Mouse (Mus musculus): ENCODE results near the gene Tmx4. TPM values are rescaled to one million over a fixed set of nuclear protein-coding genes. Genes with fewer than 3 reads are reported as not detected.
"Not testable (repeated sequence)": the region's sequence is repeated elsewhere in the genome, so short reads cannot be mapped to it uniquely, and the experiment has no call there.

The Tmx4 gene
- total RNA-seq, 2 experiments from 2014 or later: 11.2 to 16.5 TPM

DNA sequence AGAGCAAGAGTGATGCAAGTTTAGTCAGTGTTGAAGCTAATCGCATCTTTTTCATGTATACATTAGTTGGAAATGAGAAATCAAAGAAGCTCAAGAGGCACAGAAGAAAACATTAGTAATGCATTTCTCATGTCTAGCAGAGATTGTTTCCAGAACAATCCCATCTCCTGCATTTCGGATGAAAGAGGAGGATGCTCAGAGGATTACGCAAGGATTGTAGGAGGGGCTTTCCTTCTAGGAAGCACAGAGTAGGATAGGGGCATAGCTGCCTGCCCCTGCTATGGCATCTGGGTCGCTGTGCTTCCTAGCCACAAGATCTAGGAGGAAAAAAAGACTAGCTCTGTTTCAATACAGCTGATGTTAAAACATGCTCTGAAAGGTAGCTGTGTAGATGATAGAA, 1.2 kb upstream of the Tmx4 start:
- H3K27ac ChIP-seq: no peak overlapping the region
- no peak for TF ChIP-seq CTCF (IDR thresholded peaks at IDR 0.05)
- DNase-seq: no peak
- no peak overlapping the region for H3K4me3 ChIP-seq
- intact Hi-C loops (cut with DNase I): no loop called here

DNA sequence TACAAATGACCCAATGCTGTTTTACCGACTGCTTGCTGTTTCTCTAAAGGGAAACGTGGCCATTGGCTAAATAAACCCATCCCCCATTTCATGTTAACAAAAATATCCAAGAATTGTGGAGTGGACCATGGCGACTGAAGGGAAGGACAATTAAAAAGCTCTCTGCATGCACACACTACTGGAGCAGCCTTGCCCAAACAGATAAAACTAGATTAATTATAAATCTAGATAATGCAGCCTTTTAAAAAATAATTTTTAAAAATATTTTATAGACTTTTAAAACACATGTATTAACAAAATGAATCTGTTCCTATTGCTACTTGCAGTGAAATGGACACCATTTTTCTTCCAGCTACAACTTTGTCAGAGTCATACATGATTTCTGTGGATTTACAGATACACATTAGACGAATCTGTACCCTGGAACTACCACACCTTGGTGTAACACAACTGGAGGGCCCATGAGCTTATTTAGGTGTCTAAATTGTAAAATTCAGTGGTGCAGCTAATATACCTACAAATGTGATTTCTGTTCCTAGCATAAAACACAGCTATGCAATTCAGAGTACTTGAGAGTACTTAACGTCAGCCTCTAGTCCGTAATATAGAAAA, 462 bp upstream of the Tmx4 start:
- no peak for DNase-seq
- TF ChIP-seq CTCF (IDR thresholded peaks at IDR 0.05): no peak
- intact Hi-C loops (cut with DNase I): no loop called here
- Histone ChIP-seq H3K4me3 (peak overlapping the region; percentile 92), H3K27ac (peak overlapping the region; percentile 95)

DNA sequence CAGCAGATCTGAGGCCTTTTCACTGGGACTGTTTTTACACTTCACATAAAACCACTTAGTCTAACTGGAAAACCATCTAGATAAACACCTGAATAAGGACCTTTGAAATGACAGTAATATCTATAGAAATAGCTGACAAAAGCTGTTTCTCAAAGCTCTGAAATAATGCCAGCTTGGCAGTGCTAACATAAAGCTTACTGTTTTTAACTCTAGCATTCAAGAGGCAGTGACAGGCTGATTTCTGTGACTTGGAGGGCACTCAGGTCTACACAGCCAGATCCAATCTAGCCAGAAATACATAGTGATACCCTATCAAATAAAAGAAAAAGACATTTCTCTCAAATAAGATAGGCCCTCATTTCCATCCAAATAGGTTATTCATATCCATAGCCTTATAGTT, 1.6 kb downstream of the Tmx4 start:
- no peak overlapping the region for H3K4me3 ChIP-seq
- no peak overlapping the region for H3K27ac ChIP-seq
- TF ChIP-seq CTCF (IDR thresholded peaks at IDR 0.05): no peak
- no peak for DNase-seq
- intact Hi-C loops (cut with DNase I): no loop called here

DNA sequence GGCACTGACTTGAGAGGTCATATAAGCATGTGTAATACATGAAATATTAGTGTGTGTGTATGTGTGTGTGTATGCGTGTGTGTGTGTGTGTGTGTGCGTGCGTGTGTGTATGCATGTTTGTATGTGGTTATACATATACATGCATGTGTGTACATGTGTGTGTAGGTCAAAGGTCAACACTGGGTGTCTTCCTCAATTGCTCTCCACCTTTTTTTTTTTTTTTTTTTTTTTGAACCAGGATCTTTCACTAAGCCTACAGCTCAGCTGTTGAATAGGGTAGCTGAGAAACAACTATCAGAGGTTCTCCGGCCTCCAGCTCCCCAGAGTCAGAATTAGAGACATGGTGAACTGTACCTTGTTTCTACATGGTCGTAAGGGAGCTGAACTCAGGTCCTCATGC, 2.6 kb downstream of the Tmx4 start:
- Histone ChIP-seq H3K27ac (no peak overlapping the region), H3K4me3 (no peak overlapping the region)
- intact Hi-C loops (cut with DNase I): no loop called here
- DNase-seq: no peak
- TF ChIP-seq CTCF (IDR thresholded peaks at IDR 0.05): no peak

DNA sequence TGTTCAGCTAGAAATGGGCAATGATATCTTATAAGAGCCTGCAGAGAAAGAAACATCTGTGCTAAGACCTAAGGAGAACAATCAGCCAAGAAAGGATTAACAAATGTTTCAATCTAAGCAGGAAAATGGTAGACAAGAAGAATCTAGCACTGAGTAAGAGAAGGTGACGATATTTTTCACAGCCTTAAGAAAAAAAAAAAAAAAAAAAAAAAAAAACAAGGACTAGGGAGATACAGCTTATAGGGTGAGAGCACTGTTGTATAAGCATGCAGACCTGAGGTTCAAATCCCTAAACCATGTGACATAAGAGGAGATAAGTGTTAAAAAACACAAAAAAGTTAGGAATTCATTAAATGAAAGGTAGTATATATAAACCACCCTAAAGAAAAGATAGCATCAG, 3.5 kb downstream of the Tmx4 start:
- Histone ChIP-seq H3K27ac (no peak overlapping the region), H3K4me3 (no peak overlapping the region)
- intact Hi-C loops (cut with DNase I): no loop called here
- no peak for DNase-seq
- TF ChIP-seq CTCF (IDR thresholded peaks at IDR 0.05): no peak

DNA sequence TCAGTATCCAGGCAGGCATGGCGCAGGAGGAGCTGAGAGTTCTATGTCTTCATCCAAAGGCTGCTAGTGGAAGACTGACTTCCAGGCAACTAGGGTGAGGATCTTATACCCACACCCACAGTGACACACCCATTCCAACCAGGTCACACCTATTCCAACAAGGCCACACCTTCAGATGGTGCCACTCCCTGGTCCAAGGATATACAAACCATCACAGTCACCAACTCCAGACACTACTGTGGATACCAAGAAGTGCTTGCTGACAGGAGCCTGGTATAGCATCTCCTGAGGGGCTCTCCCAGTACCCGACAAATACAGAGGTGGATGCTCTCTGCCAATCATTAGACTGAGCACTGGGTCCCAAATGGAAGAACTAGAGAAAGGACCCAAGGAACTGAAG, 15.4 kb downstream of the Tmx4 start:
- intact Hi-C loops (cut with DNase I): not testable (repeated sequence)

DNA sequence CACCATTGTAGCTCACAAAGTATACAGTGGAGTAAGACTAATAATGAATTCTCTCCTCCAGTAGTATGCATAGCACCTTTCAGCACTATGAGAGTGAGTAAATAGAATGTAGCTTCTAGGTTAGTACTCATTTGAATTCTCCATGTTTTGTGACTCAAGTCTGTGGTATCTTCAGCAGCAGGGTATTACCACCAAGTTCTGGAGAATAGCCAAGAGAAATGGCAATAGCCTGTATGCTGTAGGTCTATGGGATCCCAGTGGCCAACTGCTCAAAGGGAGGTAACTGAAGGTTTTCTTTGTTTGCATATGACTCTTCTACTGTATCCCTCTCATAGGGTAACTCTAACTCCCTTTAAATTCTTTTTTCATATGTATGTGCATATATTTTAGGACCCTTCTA, 39.0 kb downstream of the Tmx4 start:
- intact Hi-C loops (cut with DNase I): no loop called here
- no peak for DNase-seq
- TF ChIP-seq CTCF (IDR thresholded peaks at IDR 0.05): no peak
- Histone ChIP-seq H3K27ac (no peak overlapping the region), H3K4me3 (no peak overlapping the region)

More for the DNA sequence above, 15.4 kb downstream of the Tmx4 start:
- not testable (repeated sequence) for H3K4me3 ChIP-seq, DNase-seq, H3K27ac ChIP-seq

DNA sequence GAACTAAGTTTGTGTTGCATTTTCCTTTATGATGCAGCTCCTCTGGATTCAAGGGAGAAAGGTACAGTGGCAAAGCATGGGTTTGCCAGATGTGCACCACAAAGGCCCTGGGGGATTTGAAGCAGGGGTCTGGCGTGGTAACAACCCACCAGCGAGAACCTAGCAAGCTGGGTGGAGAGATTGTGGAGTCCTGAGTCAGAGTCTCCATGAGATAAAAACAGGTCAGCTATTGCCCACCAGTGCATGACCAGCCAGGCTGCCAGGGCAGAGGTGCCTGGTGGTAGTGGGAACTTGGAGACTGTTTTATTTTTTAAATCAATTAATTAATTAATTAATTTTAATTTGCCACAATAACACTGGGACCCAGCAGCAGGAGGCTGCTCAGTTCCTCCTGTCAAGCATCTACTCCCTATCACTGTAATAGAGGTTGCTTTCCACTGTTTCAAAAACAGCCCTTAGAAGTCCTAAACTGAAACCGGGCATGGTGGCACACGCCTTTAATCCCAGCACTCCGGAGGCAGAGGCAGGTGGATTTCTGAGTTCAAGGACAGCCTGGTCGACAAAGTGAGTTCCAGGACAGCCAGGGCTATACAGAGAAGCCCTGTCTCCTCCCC, 52.8 kb downstream of the Tmx4 start:
- no peak overlapping the region for H3K4me3 ChIP-seq
- intact Hi-C loops (cut with DNase I): no loop called here
- no peak for TF ChIP-seq CTCF (IDR thresholded peaks at IDR 0.05)
- no peak for DNase-seq
- no peak overlapping the region for H3K27ac ChIP-seq

DNA sequence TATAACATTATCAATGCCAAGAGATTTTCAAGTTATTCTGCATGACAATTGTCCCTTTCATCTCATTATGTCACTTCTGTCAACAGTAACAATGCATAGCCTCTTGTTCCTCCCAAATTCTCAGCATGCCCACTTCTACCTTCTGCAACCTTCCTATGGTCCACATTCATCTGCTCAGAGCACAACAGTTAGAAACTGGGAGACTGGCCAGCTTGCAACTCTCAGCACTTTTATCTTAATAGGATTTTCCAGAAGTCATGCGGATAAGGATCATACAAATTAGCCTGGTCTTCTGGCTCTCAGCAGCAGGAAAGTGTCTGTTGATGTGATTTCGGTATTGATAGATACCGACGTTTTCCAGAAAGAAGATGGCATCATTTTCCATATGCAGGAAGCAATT, 58.7 kb downstream of the Tmx4 start:
- Histone ChIP-seq H3K4me3 (no peak overlapping the region), H3K27ac (no peak overlapping the region)
- no peak for DNase-seq
- no peak for TF ChIP-seq CTCF (IDR thresholded peaks at IDR 0.05)
- intact Hi-C loops (cut with DNase I): no loop called here

DNA sequence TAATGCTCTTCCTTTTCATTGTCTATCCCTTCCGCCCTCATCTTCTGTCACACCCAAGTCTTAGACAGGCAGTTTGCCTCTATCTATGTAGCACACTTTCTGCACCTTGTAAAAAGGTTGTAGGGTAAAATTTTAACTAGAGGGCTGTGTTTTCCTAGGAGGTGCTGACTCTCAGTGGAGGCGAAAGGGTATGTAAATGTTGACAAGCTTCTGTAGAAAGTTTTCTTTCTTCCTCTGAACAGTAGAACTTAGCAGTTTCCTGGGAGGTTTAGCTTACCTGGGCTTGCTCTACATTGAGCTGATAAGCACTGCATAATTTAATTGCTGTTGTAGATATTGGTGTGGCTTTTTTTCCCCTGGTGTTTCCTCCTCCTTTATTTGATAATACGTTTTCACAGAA, 84.5 kb downstream of the Tmx4 start:
- DNase-seq: no peak
- H3K4me3 ChIP-seq: no peak overlapping the region
- TF ChIP-seq CTCF (IDR thresholded peaks at IDR 0.05): no peak
- intact Hi-C loops (cut with DNase I): no loop called here
- no peak overlapping the region for H3K27ac ChIP-seq

DNA sequence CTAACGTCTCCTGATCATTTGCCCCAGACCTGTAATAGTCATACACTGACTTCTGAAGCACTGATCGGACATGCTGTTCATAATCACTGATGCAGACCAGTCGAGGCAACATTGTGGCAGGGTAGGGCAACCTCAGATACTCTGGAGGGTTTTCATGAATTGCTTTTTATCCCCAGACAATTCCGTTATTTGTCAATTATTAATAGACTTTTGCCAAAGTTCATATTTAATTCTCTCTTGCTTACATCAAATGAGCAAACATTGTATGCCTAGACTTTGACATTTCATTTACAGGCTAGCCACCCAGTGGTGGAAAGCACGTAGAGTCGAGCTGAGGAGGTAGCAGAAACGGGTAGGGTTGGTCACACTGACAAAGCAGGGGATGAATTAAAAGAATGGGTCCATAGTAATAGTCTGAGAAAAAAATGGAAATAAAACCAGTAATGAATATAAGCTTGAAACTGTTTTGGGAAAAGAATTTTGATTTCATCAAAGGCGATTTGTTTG, 89.7 kb downstream of the Tmx4 start, which contains the start of gene Hao1:
TSS of gene Hao1 (minus strand) at position 148 of the 507 bp plus-strand sequence.
- no peak for DNase-seq
- no peak within 1 kb of the TSS for H3K27ac ChIP-seq
- H3K4me3 ChIP-seq: no peak within 1 kb of the TSS
- intact Hi-C loops (cut with DNase I): no loop called here
- no peak for TF ChIP-seq CTCF (IDR thresholded peaks at IDR 0.05)

DNA sequence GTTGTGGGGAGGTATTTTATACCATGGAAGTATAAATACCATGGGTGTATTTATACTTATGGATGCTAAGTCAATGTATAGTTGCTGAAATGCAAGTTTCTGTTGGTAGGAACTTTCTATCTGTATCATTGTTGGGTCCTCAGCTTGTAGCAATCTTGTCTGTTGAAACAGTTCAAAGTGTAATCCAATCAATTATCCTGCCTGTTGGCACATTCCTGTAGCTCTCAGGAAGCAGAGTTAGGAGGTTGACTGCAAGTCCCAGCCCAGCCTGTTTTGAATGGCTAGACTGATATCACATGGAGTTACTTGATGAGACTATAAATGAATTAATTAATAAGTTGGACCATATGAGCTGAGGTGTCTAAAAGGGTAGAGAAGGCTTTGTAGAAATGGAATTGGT, 91.6 kb downstream of the Tmx4 start:
- Histone ChIP-seq H3K27ac (no peak overlapping the region), H3K4me3 (no peak overlapping the region)
- DNase-seq: no peak
- no peak for TF ChIP-seq CTCF (IDR thresholded peaks at IDR 0.05)
- intact Hi-C loops (cut with DNase I): no loop called here

DNA sequence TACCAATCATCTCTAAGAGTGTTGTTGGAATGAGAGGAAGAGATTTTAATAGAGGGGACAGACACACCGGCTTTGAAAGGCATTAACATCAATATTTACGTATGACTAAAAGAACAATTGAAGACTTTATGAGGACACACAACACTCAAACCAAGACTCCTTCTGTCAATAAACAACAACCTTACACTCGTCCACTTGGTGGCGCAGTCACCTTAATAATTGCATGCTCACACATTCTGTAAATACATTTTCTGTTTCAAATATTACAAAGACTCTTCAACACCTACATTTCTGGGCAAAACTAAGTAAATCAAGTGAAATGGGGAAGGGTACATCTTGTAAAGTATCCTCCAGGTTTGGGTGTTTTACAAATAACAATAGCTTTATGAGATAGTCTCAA, 94.2 kb downstream of the Tmx4 start:
- peak; percentile 50 for DNase-seq
- peak; percentile 77 for TF ChIP-seq CTCF (IDR thresholded peaks at IDR 0.05)
- Histone ChIP-seq H3K4me3 (no peak overlapping the region), H3K27ac (no peak overlapping the region)
- intact Hi-C loops (cut with DNase I): loop anchor here (2.0 to 5.0 kb wide), 2 partner anchors 128 to 779 kb away; no protein-coding TSS in a partner anchor

DNA sequence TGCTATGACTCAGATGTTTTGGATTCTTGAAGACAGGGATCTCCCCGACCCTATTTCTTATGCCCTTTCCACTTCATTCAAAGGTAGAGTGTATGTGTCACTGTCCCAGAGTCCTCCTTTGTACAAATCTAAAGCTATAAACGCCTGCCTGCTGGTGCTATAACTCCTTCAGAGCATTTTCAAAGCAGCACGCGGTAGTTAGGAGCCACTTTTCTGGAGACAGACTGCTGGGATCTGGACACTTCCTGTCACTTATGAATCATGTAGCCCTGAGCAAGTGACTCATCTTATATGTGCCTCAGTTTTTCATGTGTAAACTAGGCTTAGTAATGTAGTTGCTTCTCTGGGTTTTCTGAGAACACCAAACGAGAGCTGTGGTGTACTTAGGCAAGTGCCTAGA, 98.8 kb downstream of the Tmx4 start:
- no peak overlapping the region for H3K27ac ChIP-seq

More for the DNA sequence above, 98.8 kb downstream of the Tmx4 start:
- no peak for DNase-seq
- no peak overlapping the region for H3K4me3 ChIP-seq
- no peak for TF ChIP-seq CTCF (IDR thresholded peaks at IDR 0.05)
- intact Hi-C loops (cut with DNase I): loop anchor here (5.0 kb wide), 1 partner anchor 132 kb away; no protein-coding TSS in a partner anchor

Measured in gastrocnemius, adult 2 months (tissue).